Mouse (Mus musculus) left cerebral cortex, postnatal 36 days (tissue): Measurements from ENCODE around the gene Upf2. TPM values are rescaled to one million over a fixed set of nuclear protein-coding genes. Genes with fewer than 3 reads are reported as not detected.

Experiments used
- DNase-seq, 2 experiments: peaks; one replicate each; pipeline ENCODE4 v3.0.0; 2021 to 2022; ENCODE audit warnings: low spot score in 2 of 2, mixed read lengths in 1 of 2
- intact Hi-C: fragments of 180-260 bp; cut with DNase I; formaldehyde crosslinking; loops from one replicate; pipeline ENCODE4 v1.15.1; 2025
- total RNA-seq, 2 experiments: library from RNA; stranded (reverse); gene quantifications; 2 replicates each; pipeline ENCODE4 v1.2.3; 2021

Upf2 gene
- total RNA-seq, 2 experiments from 2014 or later: 30.1 to 41.9 TPM

DNA sequence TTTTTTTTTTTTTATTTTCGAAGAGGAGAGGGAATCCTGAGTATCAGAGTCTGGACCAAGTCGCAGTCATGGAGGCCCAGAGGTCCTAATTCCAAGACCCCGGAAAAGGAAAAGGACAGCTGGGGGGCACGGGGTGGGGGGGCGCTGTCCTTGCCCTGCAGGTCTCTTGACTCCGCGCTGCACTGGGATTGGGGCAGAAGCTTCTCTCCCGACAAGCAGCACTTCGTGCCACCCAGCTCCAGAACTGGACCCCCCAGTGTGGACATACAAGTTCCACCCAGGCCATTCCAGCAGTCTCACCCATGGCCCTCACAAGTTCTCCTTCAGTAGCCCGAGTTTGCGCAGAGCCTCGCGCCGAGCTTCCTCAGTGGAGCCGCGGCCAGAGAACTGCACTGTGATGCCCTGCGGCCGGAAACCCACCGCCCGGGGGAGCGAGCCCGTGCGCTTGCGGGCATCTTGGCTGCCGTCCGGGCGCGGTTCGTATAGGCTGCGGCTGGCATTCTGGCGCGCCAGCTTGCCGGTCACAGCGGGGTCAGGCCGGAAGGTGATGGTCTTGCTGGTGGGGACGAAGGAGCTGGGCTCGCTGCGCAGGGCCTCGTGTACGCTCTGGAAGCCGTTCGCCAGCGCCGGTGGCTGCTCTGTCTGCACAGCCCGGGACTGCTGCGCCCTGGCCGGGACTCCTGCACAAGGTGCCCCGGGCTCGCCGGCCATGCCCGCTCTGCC, 148.9 kb downstream of the Upf2 start:
- no peak for DNase-seq
- intact Hi-C loops: no loop called here

DNA sequence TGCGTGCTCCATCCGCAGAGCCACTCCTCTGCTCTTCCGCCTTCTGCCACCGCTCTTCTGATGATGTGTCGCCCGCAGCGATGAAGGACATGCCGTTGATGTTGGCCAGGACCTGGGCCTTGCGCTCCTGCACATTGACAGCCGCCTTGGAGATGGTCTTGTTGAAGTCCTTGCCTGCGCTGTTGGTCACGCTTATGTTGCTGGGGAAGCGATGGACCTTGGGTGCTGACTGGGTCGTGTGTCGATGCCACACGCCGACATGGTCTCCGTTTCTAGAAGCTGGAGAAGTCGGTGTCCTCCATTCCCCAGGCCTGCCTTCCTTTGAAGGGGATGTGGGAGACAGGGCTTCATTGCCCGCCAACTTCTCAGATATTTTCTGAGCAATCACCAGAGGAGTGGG, 149.5 kb downstream of the Upf2 start:
- intact Hi-C loops: no loop called here
- DNase-seq: no peak

- intact Hi-C loops: no loop called here
- DNase-seq: no peak
Measured at GRCm38 (mm10) chr2:6105437-6105836, 154.2 kb downstream of the Upf2 start.

Other genes with a start within 250 kb of the Upf2 start
- gene Camk1d, start 237.0 kb upstream of the Upf2 start, total RNA-seq: 100 to 1,000 TPM; 121 to 124 TPM
- 10 to 100 TPM; 21.5 to 22.2 TPM for gene Nudt5, start 106.5 kb upstream of the Upf2 start, total RNA-seq
- gene Cdc123, start 106.3 kb upstream of the Upf2 start, total RNA-seq: 100 to 1,000 TPM; 139 to 167 TPM
- gene Gm13199, start 88.5 kb upstream of the Upf2 start, total RNA-seq: 1 to 10 TPM in 1 of 2 experiments, under 1 TPM in 1; 0.86 to 3.4 TPM
- 100 to 1,000 TPM in 1 of 2 experiments, 10 to 100 TPM in 1; 71.9 to 116 TPM for gene Sec61a2, start 56.0 kb upstream of the Upf2 start, total RNA-seq
- 10 to 100 TPM in 1 of 2 experiments, 1 to 10 TPM in 1; 9.0 to 11.0 TPM for gene Dhtkd1, start 8.7 kb upstream of the Upf2 start, total RNA-seq
- gene Proser2, start 178.7 kb downstream of the Upf2 start, total RNA-seq: 1 to 10 TPM; 3.1 to 3.4 TPM